Mouse (Mus musculus) layer of hippocampus, adult 2 months (tissue): ENCODE results near the gene Vps39. TPM values are rescaled to one million over a fixed set of nuclear protein-coding genes. Genes with fewer than 3 reads are reported as not detected.
A peak's percentile ranks its signal among the peaks of the same experiment; 100 is the strongest.

Source experiments
- DNase-seq, 2 experiments: peaks; one replicate each; pipeline ENCODE4 v3.0.0; 2022; ENCODE audit warnings: low spot score in 2 of 2
- H3K27ac ChIP-seq: fragments of 200-600 bp; 2 replicates; pipeline ENCODE4 v1.8.1; 2022
- H3K4me3 ChIP-seq: fragments of 200-600 bp; 2 replicates; pipeline ENCODE4 v1.8.1; 2022; ENCODE audit warnings: mild to moderate bottlenecking
- CTCF ChIP-seq: fragments of 200-600 bp; conservative IDR thresholded peaks from 2 replicates; pipeline ENCODE4 v1.8.1; 2022; ENCODE audit warnings: antibody characterized with exemption, mild to moderate bottlenecking, moderate library complexity
- long read RNA-seq, 2 experiments: library from polyadenylated mRNA; stranded (forward); transcript quantifications; one replicate each; pipeline ENCODE4 v2.0.0; 2021; ENCODE audit warnings: borderline mapping rate in 2 of 2
- total RNA-seq, 2 experiments: library from RNA; stranded (reverse); gene quantifications; 2 replicates each; pipeline ENCODE4 v1.2.3; 2021

Vps39 gene
- total RNA-seq = 10 to 100 TPM; 69.0 to 80.5 TPM
- long read RNA-seq, experiment 1, full-length matches to known transcripts = 30 of 69 reads
- long read RNA-seq, experiment 1, partial matches to known transcripts = 8 of 69 reads
- long read RNA-seq, experiment 1, other reads (novel, unspliced or antisense) = 31 of 69 reads
- long read RNA-seq, experiment 2, full-length matches to known transcripts = 76 of 129 reads
- long read RNA-seq, experiment 2, partial matches to known transcripts = 12 of 129 reads
- long read RNA-seq, experiment 2, other reads (novel, unspliced or antisense) = 41 of 129 reads

DNA sequence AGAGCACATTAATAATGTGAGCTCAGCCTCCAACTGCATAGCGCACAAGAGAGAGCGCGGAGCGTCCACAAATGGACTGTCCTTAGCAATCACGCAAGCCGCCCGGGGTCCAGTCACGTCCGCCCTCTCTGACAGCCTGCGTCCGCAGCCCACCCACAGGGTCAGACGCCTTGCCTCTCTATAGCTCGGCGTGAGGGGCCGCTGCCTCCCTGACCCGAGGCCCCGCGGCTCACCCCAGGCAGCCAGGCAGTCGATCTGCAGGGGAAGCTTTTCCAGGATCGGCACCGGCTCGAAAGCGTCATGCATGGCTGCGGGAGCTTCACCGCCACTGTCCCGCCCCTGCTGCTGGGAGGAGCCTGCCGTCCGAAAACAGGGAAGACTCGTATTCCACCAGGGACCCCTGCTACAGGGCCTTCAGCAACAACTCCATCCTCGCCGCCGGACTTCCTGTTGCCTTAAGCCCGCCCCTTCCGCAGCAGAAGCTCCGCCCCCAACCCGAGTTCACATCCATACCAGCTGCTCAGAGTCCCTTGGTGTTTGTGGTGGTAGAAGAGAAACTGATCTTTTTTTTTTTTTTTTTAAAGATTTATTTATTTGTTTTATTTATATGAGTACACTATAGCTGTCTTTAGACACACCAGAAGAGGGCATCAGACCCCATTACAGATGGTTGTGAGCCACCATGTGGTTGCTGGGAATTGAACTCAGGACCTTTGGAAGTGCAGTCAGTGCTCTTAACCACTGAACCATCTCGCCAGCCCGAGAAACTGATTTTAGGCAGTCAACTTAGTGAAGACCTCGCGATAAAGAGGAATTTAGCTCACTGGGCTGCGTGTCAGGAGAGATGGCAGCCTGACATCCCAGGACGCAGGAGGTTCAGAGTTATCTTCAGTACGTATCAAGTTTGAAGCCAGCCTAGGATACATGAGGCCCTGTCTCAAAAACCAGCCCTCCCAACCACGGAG, at the start of gene Vps39:
Gene Vps39 (minus strand): TSS at position 456 of the 965 bp plus-strand sequence.
- Histone ChIP-seq H3K27ac (peak within 1 kb of the TSS; percentile 88), H3K4me3 (peak within 1 kb of the TSS; percentile 98)
- DNase-seq = peak; percentile 83 to 92

GRCm38 (mm10) chr2:120397951-120398350, 45.0 kb upstream of the Vps39 start:
- TF ChIP-seq CTCF = no peak
- no peak overlapping the region for H3K4me3 ChIP-seq
- no peak for DNase-seq
- no peak overlapping the region for H3K27ac ChIP-seq

More for the DNA sequence above, at the start of gene Vps39:
- peak; percentile 46 for TF ChIP-seq CTCF

DNA sequence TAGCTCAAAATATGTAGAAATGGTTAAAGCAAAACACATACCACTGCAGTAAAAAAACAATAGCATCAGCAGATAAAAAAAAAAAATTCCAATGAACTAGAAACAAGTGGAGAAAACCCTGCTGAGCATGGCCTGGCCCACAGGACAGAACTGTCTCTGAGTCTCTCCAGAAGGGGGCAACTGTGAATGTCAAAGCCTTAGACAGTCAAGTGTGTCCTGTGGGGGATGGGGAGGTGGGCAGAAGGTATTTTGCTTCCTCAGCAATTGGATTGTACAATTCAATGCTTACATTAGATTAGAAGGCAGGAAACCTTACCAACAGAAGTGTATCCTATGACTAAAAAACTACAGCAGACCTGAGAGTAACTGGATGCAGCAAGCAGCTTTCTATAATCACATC, 39.5 kb upstream of the Vps39 start:
- H3K4me3 ChIP-seq = no peak overlapping the region
- peak; percentile 16; the same call in 1 of the 2 replicates for TF ChIP-seq CTCF
- no peak overlapping the region for H3K27ac ChIP-seq
- DNase-seq = no peak

DNA sequence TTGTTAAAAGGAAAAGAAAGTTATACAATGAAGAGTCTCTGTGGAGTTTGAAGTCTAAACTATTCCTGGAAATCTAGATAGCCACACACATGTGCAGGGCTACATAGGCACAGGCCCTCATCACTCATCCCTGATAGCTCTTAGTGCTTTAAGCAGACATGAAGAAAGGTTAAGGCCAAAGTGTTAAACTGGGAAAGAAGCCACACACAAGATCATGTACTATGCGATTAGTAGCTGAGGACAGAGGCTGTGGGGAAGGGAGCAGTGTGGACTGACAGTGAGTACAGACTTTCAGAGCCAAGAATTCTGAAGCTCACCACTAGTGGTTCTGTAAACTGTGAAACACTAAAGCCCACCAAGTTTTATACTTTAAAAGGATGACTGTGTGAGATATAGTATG, 38.0 kb upstream of the Vps39 start:
- no peak for TF ChIP-seq CTCF
- H3K4me3 ChIP-seq = no peak overlapping the region
- no peak overlapping the region for H3K27ac ChIP-seq
- no peak for DNase-seq

- no peak for TF ChIP-seq CTCF
- Histone ChIP-seq H3K4me3 (no peak overlapping the region), H3K27ac (no peak overlapping the region)
- DNase-seq = no peak
Measured at GRCm38 (mm10) chr2:120389376-120389775, 36.4 kb upstream of the Vps39 start.

DNA sequence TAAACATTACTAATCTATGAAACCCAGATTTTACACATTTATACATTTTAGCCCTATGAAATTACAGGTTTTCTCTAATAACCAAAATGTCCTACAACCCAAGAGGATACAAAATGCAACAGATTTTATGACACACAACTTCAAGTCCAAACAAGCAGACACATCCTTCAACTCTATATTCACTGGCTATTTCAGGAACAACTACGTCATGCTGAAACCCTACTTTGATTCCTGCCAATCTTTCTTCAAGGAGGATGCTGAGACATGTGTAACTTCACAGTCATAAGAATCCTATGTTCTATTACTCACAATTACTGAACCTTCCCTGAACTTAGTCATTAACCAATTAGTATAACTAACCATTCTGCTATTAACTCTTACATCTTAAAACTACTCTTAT, 34.4 kb upstream of the Vps39 start:
- Histone ChIP-seq H3K4me3 (no peak overlapping the region), H3K27ac (no peak overlapping the region)
- no peak for DNase-seq
- no peak for TF ChIP-seq CTCF

GRCm38 (mm10) chr2:120386264-120386663, 33.3 kb upstream of the Vps39 start:
- TF ChIP-seq CTCF = no peak
- no peak overlapping the region for H3K27ac ChIP-seq

GRCm38 (mm10) chr2:120373858-120374257, 20.9 kb upstream of the Vps39 start:
- no peak for DNase-seq
- no peak for TF ChIP-seq CTCF
- Histone ChIP-seq H3K27ac (no peak overlapping the region), H3K4me3 (no peak overlapping the region)

More at GRCm38 (mm10) chr2:120386264-120386663, 33.3 kb upstream of the Vps39 start:
- DNase-seq = no peak
- no peak overlapping the region for H3K4me3 ChIP-seq

DNA sequence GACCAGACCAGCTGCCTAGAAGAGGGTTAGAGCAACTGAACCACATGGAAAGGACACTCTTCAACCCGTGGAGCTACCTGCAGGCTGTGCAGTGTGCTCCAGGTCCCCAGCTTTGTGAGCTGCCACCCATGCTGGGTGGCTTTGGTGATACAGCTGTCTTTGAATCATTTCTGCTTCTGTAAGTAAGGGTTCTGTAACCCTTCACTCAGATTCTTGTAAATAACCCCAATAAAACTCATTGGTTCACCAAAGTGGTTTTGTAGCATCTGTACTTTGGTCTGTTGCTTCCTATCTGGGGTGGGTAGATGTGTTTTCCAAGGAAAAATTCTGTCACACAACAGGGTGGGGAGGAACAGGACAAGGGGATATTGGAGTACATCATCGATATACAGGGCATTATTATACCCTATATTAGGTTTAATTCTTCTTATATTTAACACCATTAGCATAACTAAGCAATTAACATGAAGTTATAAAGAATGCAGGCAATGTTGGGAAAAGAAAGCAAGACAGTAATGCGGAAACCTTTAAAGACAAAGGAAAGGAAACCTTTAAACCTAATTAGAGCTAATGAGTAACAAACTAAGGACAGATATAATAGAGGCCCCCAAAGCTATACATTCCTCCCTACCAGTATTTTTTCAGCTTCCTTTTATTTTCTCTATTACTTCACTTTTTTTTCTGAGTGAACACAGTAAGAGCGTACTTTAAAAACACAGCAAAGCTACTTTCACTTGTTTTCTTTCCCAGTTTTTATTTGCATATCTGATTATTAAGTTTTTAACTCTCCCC, 14.7 kb upstream of the Vps39 start:
- no peak for TF ChIP-seq CTCF
- Histone ChIP-seq H3K27ac (no peak overlapping the region), H3K4me3 (no peak overlapping the region)
- DNase-seq = no peak

DNA sequence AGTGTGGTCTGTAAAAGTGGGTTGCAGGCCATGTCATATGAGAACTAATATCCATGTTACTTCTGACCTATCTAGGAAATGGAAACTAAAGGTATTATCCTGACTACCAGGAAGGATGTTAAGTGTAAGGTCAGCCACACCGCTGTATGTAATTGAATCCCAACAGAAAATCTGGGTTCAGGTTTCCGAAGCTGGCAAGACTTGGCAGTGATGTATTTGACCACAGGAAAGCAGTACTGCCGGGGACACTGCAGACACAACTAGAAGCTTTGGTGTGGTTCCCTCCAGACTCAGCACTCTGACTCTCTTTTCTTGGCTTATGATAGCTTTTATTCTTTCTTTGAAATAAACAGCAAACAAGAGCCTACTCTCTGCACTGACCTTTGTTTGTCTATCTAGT, 13.6 kb upstream of the Vps39 start:
- TF ChIP-seq CTCF = no peak
- DNase-seq = no peak
- Histone ChIP-seq H3K4me3 (no peak overlapping the region), H3K27ac (no peak overlapping the region)

DNA sequence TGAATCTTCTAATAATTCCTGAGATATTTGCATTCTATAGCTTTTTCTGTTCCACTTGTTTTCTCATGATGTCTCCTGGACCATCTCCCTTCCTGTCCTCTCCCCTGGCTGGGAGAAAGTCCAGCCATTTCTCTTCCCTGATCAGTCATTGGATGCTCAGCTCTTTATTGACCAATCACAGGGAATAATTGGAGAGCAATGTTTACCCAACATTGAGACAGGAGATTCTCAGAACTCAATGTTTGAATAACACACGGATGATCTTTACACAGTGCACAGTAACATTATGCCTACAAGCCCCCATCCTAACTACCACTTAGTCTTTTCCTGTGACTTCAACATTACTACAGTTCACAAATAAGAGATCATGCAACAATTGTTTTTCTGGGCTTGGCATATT, 7.5 kb upstream of the Vps39 start:
- no peak overlapping the region for H3K27ac ChIP-seq
- H3K4me3 ChIP-seq = no peak overlapping the region
- TF ChIP-seq CTCF = no peak
- no peak for DNase-seq

DNA sequence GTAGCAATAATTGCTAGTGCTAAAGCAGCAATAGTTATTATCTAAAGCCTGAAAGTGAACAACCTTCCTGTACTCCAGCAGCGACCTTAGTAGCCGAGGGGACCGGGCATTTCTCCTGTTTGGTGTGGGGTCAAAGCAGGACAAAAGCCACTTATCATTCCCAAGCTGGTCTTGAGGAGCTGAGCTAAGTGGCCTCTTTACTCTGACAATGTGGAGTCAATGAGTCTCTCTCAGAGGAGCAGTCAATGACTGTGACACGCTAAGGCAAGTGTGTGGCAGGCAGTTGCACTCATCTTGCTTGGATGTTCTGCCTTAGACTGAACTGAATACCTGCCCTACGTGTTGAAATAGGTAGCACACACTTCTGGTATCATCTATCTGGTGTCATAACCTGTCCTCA, 1.6 kb downstream of the Vps39 start:
- no peak overlapping the region for H3K27ac ChIP-seq
- H3K4me3 ChIP-seq = no peak overlapping the region
- TF ChIP-seq CTCF = no peak
- DNase-seq = no peak

- Histone ChIP-seq H3K4me3 (no peak overlapping the region), H3K27ac (no peak overlapping the region)
- no peak for TF ChIP-seq CTCF
- no peak for DNase-seq
Measured at GRCm38 (mm10) chr2:120348120-120348519, 4.8 kb downstream of the Vps39 start.
